In genomic region chr13:100517652-100518153, GRCm38 (mm10) we compare ENCODE assay signal across 19 mouse cellular contexts. TPM values are rescaled to one million over a fixed set of nuclear protein-coding genes. Genes with fewer than 3 reads are reported as not detected.
DNase-seq lines count a peak whose midpoint lies in the region; ATAC-seq and TF ChIP-seq lines count a peak whose summit lies in the region.
"Had no signal": no experiment of that assay in that cellular context is flagged by ENCODE, and none has a peak within 500 bp of the region (broad histone marks: within the 10 kb centered on the region; RNA-seq: fewer than 3 reads in every experiment).

No protein-coding gene starts in this region.

- TF ChIP-seq CTCF in gastrocnemius, adult 2 months (IDR thresholded peaks at IDR 0.05) = no peak

- intact Hi-C loops in gastrocnemius, adult 2 months (cut with DNase I) = no loop called here

- ATAC-seq in heart, embryonic 11.5 days (replicated peaks; ENCODE audit: insufficient number of reproducible peaks, low FRiP score, low TSS enrichment) = no peak
- ATAC-seq in lung, embryonic 16.5 days (ENCODE audit: low read depth) = no peak
- ATAC-seq in limb, embryonic 15.5 days (ENCODE audit: insufficient number of reproducible peaks, low FRiP score, low TSS enrichment, low read depth) = no peak
- ATAC-seq: forebrain, embryonic 16.5 days had no signal

- no peak overlapping the region for H3K4me3 ChIP-seq in heart, embryonic 11.5 days (ENCODE audit: low read depth, low read length)
- H3K4me3 ChIP-seq in lung, embryonic 16.5 days (ENCODE audit: low read length) = no peak overlapping the region
- no peak overlapping the region for H3K4me3 ChIP-seq in limb, embryonic 15.5 days
- H3K4me3 ChIP-seq in gastrocnemius, adult 2 months = no peak overlapping the region
- H3K4me3 ChIP-seq: heart, embryonic 15.5 days; neural tube, embryonic 12.5 days had no signal

- no peak overlapping the region for H3K4me2 ChIP-seq in heart, embryonic 11.5 days
- H3K4me2 ChIP-seq in lung, embryonic 16.5 days (ENCODE audit: low read depth, low read length) = no peak overlapping the region
- H3K4me2 ChIP-seq in limb, embryonic 15.5 days = no peak overlapping the region
- H3K4me2 ChIP-seq: heart, embryonic 15.5 days; neural tube, embryonic 12.5 days had no signal

- H3K9me3 ChIP-seq in heart, embryonic 11.5 days (replicated peaks; ENCODE audit: control insufficient read depth, low read length) = no peaks in the 10 kb centered on the region
- H3K9me3 ChIP-seq in lung, embryonic 16.5 days (ENCODE audit: control insufficient read depth, low read length) = no peaks in the 10 kb centered on the region
- H3K9me3 ChIP-seq in limb, embryonic 15.5 days = no peaks in the 10 kb centered on the region
- H3K9me3 ChIP-seq: heart, embryonic 15.5 days; neural tube, embryonic 12.5 days had no signal

- no peak overlapping the region for H3K9ac ChIP-seq in heart, embryonic 11.5 days (ENCODE audit: low read depth, low read length)
- H3K9ac ChIP-seq in lung, embryonic 16.5 days (ENCODE audit: low read length) = no peak overlapping the region
- H3K9ac ChIP-seq in limb, embryonic 15.5 days = no peak overlapping the region
- H3K9ac ChIP-seq: heart, embryonic 15.5 days; neural tube, embryonic 12.5 days had no signal

- H3K36me3 ChIP-seq in heart, embryonic 11.5 days (ENCODE audit: control insufficient read depth, insufficient read depth, low read length) = no peaks in the 10 kb centered on the region
- 0 out of 2 replicates have a peak, but pooled peaks cover 4% of the 10 kb centered on the region for H3K36me3 ChIP-seq in lung, embryonic 16.5 days (ENCODE audit: control insufficient read depth, insufficient read depth, low read length)
- H3K36me3 ChIP-seq in limb, embryonic 15.5 days = no peaks in the 10 kb centered on the region
- H3K36me3 ChIP-seq: heart, embryonic 15.5 days; neural tube, embryonic 12.5 days had no signal

- no peaks in the 10 kb centered on the region for H3K4me1 ChIP-seq in heart, embryonic 11.5 days (ENCODE audit: control insufficient read depth, insufficient read depth, low read length)
- H3K4me1 ChIP-seq in lung, embryonic 16.5 days (replicated peaks; ENCODE audit: control insufficient read depth, insufficient read depth, low read length) = peaks cover 4% of the 10 kb centered on the region
- peaks cover 13% of the 10 kb centered on the region for H3K4me1 ChIP-seq in limb, embryonic 15.5 days
- H3K4me1 ChIP-seq: neural tube, embryonic 12.5 days had no signal

- WGBS in heart, embryonic 11.5 days (ENCODE audit: insufficient replicate concordance) = 80% methylated on average over 6 of the region's 6 CpGs
- 68% methylated on average over 6 of the region's 6 CpGs for WGBS in lung, embryonic 16.5 days
- WGBS in limb, embryonic 15.5 days = 76% methylated on average over 6 of the region's 6 CpGs

- no peaks in the 10 kb centered on the region for H3K27me3 ChIP-seq in heart, embryonic 11.5 days (ENCODE audit: control insufficient read depth, insufficient read depth, low read length)
- no peaks in the 10 kb centered on the region for H3K27me3 ChIP-seq in lung, embryonic 16.5 days (ENCODE audit: control insufficient read depth, insufficient read depth, low read depth, low read length)
- no peaks in the 10 kb centered on the region for H3K27me3 ChIP-seq in limb, embryonic 15.5 days
- H3K27me3 ChIP-seq: heart, embryonic 15.5 days; neural tube, embryonic 12.5 days had no signal

- peak; percentile 60 for DNase-seq in heart, adult 11 months
- no peak for DNase-seq in lung, postnatal 25 days (ENCODE audit: low spot score)
- no peak for DNase-seq in gastrocnemius, adult 2 months
- DNase-seq in spleen, postnatal 14 days (ENCODE audit: low spot score in 2 of 2) = no peak
- DNase-seq: adrenal gland, postnatal 36 days; cerebellum, adult 9-10 months; heart, adult 18-20 months; kidney, postnatal 36 days; liver; lung, postnatal 10 days; spleen, adult 18-20 months; thymus, postnatal 36 days had no signal

- no peak overlapping the region for H3K27ac ChIP-seq in heart, embryonic 11.5 days (ENCODE audit: low read depth, low read length)
- H3K27ac ChIP-seq in lung, embryonic 16.5 days (ENCODE audit: low read length) = peak overlapping the region; percentile 72; the same call in 1 of the 2 replicates
- peak overlapping the region; percentile 70 for H3K27ac ChIP-seq in limb, embryonic 15.5 days
- no peak overlapping the region for H3K27ac ChIP-seq in gastrocnemius, adult 2 months
- H3K27ac ChIP-seq: heart, embryonic 15.5 days; neural tube, embryonic 12.5 days had no signal

RNA-seq across cellular contexts. Expression of gene Gtf2h2, which starts 25.3 kb away (rescaled TPM):
- 51.4 and 54.9 TPM in 2 replicates for polyA plus RNA-seq in heart, embryonic 11.5 days (2014; fragmentation: Nextera tagmentation; extraction: Ambion mirVana)
- polyA plus RNA-seq in lung, embryonic 16.5 days (2015; fragmentation: Nextera tagmentation; extraction: Ambion mirVana) = 68.5 and 73.5 TPM in 2 replicates
- polyA plus RNA-seq in limb, embryonic 15.5 days (2015; fragmentation: Nextera tagmentation; extraction: Ambion mirVana) = 62.3 and 64.4 TPM in 2 replicates
- total RNA-seq in gastrocnemius, adult 2 months (2021) = 10 to 100 TPM; 20.7 to 22.4 TPM

RNA-seq across cellular contexts. Expression of gene Ocln, which starts 34.8 kb away (rescaled TPM):
- polyA plus RNA-seq in heart, embryonic 11.5 days (2014; fragmentation: Nextera tagmentation; extraction: Ambion mirVana) = 1.5 and 1.7 TPM in 2 replicates
- polyA plus RNA-seq in lung, embryonic 16.5 days (2015; fragmentation: Nextera tagmentation; extraction: Ambion mirVana) = 38.5 and 38.8 TPM in 2 replicates
- polyA plus RNA-seq in limb, embryonic 15.5 days (2015; fragmentation: Nextera tagmentation; extraction: Ambion mirVana) = 11.6 and 12.1 TPM in 2 replicates
- under 1 TPM in 1 of 2 experiments, not detected in 1; 0.15 TPM for total RNA-seq in gastrocnemius, adult 2 months (2021)
- total RNA-seq: monocyte, adult 5-6 weeks had no signal

Comparison
In these comparisons a context has a peak if more than half of its experiments do, and no peak if none do; other contexts are left out.
1. H3K27ac ChIP-seq: peak in lung, embryonic 16.5 days (single experiment) and limb, embryonic 15.5 days (single experiment); none in heart, embryonic 11.5 days (single experiment) and gastrocnemius, adult 2 months (single experiment).